Mouse (Mus musculus): Measurements from ENCODE around the gene Gm17604.

DNA sequence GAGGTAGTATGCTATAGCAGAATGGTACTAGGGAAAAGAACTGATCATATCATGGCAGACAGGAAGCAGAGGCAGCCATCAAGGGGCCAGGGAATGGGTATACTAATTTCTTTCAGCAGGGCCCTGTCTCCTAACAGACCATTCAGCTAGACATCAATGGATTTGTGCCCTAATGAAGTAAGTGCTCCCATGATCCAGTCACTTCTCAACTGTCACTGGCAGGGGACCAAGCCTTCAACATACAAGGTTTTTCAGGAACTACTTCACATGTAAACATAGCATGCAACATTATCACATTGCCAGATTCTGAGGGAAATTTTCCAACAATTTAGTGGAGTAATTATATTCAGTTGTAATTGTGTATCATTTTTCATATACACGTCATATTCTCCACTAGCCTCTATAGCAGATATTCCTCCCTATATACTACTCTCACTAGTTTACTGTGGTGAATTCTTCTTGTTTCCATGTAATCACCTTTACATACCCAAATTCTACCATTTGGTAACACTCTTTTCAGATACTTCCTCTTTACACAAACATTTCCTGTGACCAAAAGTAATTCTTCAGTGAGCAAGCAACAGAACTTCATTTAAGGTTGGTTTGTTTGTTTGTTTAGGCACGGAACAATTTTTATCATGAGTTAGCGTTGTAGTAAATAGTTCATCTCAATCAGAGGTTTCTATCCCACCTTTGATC, 38.7 kb downstream of the Gm17604 start:
- TF ChIP-seq CTCF (IDR thresholded peaks at IDR 0.05; ENCODE audit: extremely low read depth, insufficient read depth, low read length) = no peak
- TF ChIP-seq POLR2A (IDR thresholded peaks at IDR 0.05; ENCODE audit: extremely low read depth, insufficient read depth, low read length) = no peak

Data from cortical plate, adult 2 months (tissue).